Mouse (Mus musculus) limb, embryonic 13.5 days (tissue): ENCODE results near the gene Mfsd5. TPM values are rescaled to one million over a fixed set of nuclear protein-coding genes. Genes with fewer than 3 reads are reported as not detected.

Source experiments
- ATAC-seq: fragments of 200-750 bp; cut with Nextera tagmentation; 2 replicates; pipeline ENCODE4 v1.8.0; 2017; ENCODE audit warnings: low read depth, moderate number of reproducible peaks, moderate TSS enrichment; ENCODE audit not compliant: low FRiP score
- H3K27ac ChIP-seq: fragments of 300-500 bp; sonication (generic); 2 replicates; pipeline ENCODE4 v1.5.1; 2015; ENCODE audit warnings: inconsistent platforms, mild to moderate bottlenecking, moderate library complexity
- H3K27me3 ChIP-seq: fragments of 300-500 bp; sonication (generic); 2 replicates; pipeline ENCODE4 v1.6.1; 2015; ENCODE audit warnings: mild to moderate bottlenecking, inconsistent platforms
- H3K36me3 ChIP-seq: fragments of 300-500 bp; sonication (generic); 2 replicates; pipeline ENCODE4 v1.6.1; 2015; ENCODE audit warnings: inconsistent platforms, mild to moderate bottlenecking, moderate library complexity
- H3K4me1 ChIP-seq: fragments of 300-500 bp; sonication (generic); 2 replicates; pipeline ENCODE4 v1.6.1; 2015; ENCODE audit warnings: inconsistent platforms
- H3K4me2 ChIP-seq: fragments of 300-500 bp; sonication (generic); replicated peaks from 2 replicates; pipeline ENCODE4 v1.6.1; 2015; ENCODE audit warnings: inconsistent platforms, mild to moderate bottlenecking, moderate library complexity
- H3K4me3 ChIP-seq: fragments of 300-500 bp; sonication (generic); 2 replicates; pipeline ENCODE4 v1.5.1; 2015; ENCODE audit warnings: moderate library complexity, mild to moderate bottlenecking, inconsistent platforms
- H3K9ac ChIP-seq: fragments of 300-500 bp; sonication (generic); 2 replicates; pipeline ENCODE4 v1.6.1; 2015; ENCODE audit warnings: mild to moderate bottlenecking, inconsistent platforms
- H3K9me3 ChIP-seq: fragments of 300-500 bp; sonication (generic); 2 replicates; pipeline ENCODE4 v1.6.1; 2016; ENCODE audit warnings: inconsistent platforms
- WGBS: fragments of 180-500 bp; shearing (Covaris S2); methylation state at CpG from one replicate; pipeline ENCODE4 v1.1.7; 2015; 5-methylcytosine and 5-hydroxymethylcytosine counted together
- polyA plus RNA-seq: library from polyadenylated mRNA; unstranded; fragments of >200 nt; fragmentation: Nextera tagmentation; extraction: Ambion mirVana; gene quantifications from 2 replicates; pipeline ENCODE4 v1.2.1, GENCODE M21; 2015

Mfsd5 gene
- polyA plus RNA-seq, 1 experiment from 2014 or later = 65.8 TPM

DNA sequence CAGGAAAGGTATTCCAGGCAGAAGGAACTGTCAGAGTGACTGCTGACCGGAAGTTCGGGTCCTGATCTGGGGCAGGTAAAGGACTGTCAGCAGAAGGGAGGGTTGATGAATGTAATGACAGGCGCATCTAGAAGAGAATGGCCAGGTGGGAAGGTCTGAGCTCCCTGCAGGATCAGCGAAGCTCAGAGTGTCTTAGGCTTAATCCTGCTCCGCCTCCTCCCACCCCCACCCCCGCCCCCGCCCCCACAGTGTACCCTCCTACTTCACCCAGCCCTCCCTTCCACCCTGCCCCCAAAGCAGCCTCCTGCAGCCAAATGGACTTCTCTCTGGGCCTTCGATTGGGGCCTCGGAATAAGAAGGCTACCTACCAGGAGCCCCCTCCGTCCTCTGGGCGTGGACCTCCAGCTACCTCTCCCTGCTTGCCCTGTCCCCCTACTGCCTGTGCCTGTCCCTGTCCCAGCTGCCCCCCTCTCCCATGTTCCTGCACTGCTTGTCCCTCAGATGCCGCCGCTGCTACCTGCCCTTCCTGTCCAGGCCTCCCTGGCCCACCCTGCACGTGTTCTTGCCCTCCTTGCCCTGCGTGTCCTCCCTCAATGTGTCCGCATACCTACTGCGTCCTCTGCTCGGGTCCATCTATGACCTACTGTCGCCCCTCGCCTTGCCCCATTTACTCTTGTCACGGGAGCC is 8.8 kb upstream of the Mfsd5 start, which contains the start of gene Gm9918:
Gene Gm9918 (plus strand): TSS at position 290 of the 687 bp plus-strand sequence.
- Histone ChIP-seq H3K27me3 (no peaks in the 10 kb centered on the region), H3K27ac (no peak within 1 kb of the TSS), H3K4me3 (peak within 1 kb of the TSS; percentile 41), H3K4me2 (peak within 1 kb of the TSS; percentile 71), H3K36me3 (no peaks in the 10 kb centered on the region), H3K9ac (peak within 1 kb of the TSS; percentile 63), H3K4me1 (peaks cover 20% of the 10 kb centered on the region), H3K9me3 (no peaks in the 10 kb centered on the region)
- ATAC-seq = 0 out of 2 replicates have a peak, but pooled peaks have one; percentile 44
- WGBS = 10% methylated on average over 21 of the region's 21 CpGs

DNA sequence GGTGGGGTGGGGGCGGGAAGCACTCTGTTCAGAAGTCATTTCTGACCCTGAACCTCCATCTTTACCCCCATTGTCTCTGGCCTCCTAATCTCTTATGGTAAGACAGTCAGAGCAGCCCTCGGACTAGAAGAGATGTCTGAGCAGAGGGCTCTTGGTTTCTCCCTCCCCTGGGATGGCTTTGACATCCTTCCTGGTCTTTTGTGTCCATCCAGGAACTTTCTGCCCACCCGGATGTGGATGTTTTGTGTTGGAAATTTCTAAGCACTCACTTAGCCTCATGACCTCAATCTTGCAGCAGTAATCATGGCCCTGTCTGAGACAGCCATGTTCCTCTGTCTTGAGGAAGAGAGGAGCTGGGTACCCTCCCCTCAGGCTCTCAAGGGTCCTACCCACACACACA is 7.8 kb upstream of the Mfsd5 start:
- WGBS = 53% methylated on average over 3 of the region's 3 CpGs
- no peak for ATAC-seq
- H3K36me3 ChIP-seq = no peaks in the 10 kb centered on the region
- H3K4me1 ChIP-seq = peaks cover 20% of the 10 kb centered on the region
- H3K9me3 ChIP-seq = no peaks in the 10 kb centered on the region
- peak overlapping the region; percentile 71 for H3K4me2 ChIP-seq
- H3K27me3 ChIP-seq = no peaks in the 10 kb centered on the region
- no peak overlapping the region for H3K27ac ChIP-seq
- H3K4me3 ChIP-seq = peak overlapping the region; percentile 41; the same call in 1 of the 2 replicates
- H3K9ac ChIP-seq = no peak overlapping the region

DNA sequence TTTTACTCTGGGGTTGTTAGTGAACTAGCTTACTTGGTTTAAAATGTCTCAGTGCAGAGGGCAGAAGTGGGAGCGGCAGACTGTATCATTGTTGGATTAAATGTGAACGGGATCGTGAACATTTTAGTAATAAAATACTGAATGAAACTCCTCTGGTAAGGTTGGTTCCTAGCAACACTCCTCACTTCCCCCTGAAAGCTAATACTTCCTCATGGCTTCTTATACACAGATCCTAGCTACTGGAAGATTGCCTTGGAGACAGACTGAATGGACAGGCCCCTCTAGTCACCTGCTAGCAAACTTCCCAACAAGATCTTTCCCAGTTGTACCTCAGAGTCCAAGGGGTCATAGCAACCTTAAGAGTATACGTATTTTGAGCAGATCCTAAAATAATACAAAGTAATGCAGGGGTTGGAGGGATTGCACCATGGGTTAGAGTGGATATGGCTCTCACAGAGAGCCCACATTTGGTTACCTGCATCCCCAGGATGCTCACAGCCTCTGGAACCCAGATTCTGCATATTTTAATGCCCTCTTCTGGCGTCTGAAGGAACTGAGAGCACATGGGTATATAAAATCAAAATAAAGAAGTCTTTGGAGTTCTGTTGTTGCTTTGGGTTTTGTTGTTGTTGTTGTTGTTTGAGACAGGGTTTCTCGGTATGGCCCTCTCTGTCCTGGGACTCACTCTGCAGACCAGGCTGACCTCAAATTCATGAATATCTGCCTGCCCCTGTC is 5.1 kb upstream of the Mfsd5 start:
- Histone ChIP-seq H3K27me3 (no peaks in the 10 kb centered on the region), H3K36me3 (no peaks in the 10 kb centered on the region), H3K27ac (no peak overlapping the region), H3K4me2 (no peak overlapping the region), H3K4me3 (no peak overlapping the region), H3K9ac (no peak overlapping the region), H3K9me3 (no peaks in the 10 kb centered on the region), H3K4me1 (peaks cover 24% of the 10 kb centered on the region)
- no peak for ATAC-seq
- 73% methylated on average over 6 of the region's 6 CpGs for WGBS

DNA sequence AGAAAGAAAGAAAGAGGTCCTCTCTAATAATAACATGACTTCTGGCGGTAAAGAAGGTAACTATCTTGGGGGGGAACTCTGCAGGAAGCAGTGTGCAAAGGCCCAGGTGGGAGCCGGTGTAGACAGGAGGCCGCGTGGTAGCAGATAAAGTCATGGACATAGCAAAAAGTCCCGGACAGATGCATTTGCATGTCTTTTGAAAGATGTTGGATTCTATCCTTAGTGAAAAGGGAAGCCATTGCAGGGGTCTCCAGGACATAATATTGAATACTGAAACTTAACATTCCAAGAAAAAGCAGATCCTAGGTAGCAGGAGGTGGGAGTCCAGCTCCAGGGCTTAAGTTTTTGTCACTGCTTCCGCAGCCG is 545 bp upstream of the Mfsd5 start:
- Histone ChIP-seq H3K27ac (peak overlapping the region; percentile 73), H3K9ac (peak overlapping the region; percentile 78), H3K4me2 (peak overlapping the region; percentile 93), H3K4me1 (peaks cover 21% of the 10 kb centered on the region), H3K4me3 (peak overlapping the region; percentile 67), H3K27me3 (no peaks in the 10 kb centered on the region), H3K36me3 (peaks cover 24% of the 10 kb centered on the region), H3K9me3 (no peaks in the 10 kb centered on the region)
- no peak for ATAC-seq
- WGBS = 38% methylated on average over 7 of the region's 7 CpGs

DNA sequence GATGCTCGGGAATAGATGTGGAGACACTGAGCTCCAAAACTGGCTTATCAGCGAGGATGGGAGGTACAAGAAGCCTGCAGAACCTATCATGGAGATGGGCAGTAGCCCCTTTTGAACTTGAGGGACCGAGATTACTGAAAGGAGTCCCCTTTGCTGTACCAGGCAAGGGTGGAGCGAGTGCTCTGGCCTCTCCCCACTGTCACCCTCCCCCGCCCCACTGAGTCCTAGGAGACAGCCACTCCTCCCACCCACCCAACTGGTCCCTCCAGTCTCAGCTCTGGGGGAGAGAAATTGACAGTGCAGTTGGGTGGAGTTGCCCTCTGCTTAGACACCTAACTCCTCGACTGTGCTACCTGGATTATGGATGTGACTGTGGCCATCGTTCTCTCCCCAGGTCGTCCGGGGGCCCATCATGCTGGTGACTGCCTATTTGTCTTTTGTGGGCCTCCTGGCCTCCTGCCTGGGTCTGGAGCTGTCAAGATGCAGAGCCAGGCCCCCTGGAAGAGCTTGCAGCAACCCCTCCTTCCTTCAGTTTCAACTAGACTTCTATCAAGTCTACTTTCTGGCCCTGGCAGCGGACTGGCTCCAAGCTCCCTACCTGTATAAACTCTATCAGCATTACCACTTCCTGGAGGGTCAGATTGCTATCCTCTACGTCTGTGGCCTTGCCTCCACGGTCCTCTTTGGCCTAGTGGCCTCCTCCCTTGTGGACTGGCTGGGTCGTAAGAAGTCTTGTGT is 698 bp downstream of the Mfsd5 start:
- WGBS = 22% methylated on average over 13 of the region's 13 CpGs
- ATAC-seq = peak; percentile 5; the same call in 1 of the 2 replicates

DNA sequence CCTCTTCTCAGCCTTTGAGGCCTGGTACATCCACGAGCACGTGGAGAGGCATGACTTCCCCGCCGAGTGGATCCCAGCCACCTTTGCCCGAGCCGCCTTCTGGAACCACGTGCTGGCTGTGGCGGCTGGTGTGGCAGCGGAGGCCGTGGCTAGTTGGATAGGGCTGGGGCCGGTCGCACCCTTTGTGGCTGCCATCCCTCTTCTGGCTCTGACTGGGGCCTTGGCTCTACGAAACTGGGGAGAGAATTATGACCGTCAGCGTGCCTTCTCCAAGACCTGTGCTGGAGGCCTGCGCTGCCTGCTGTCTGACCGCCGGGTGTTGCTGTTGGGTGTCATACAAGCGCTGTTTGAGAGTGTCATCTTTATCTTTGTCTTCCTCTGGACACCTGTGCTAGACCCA is 1.4 kb downstream of the Mfsd5 start:
- no peaks in the 10 kb centered on the region for H3K27me3 ChIP-seq
- H3K4me1 ChIP-seq = peaks cover 21% of the 10 kb centered on the region
- peak overlapping the region; percentile 67 for H3K4me3 ChIP-seq
- no peak for ATAC-seq
- H3K27ac ChIP-seq = no peak overlapping the region
- 0 out of 2 replicates have a peak overlapping the region, but pooled peaks have one; percentile 78 for H3K9ac ChIP-seq
- peaks cover 24% of the 10 kb centered on the region for H3K36me3 ChIP-seq
- WGBS = 94% methylated on average over 19 of the region's 19 CpGs
- H3K9me3 ChIP-seq = no peaks in the 10 kb centered on the region
- peak overlapping the region; percentile 93 for H3K4me2 ChIP-seq

More for the DNA sequence above, 698 bp downstream of the Mfsd5 start:
- Histone ChIP-seq H3K27ac (peak overlapping the region; percentile 73), H3K4me2 (peak overlapping the region; percentile 93), H3K36me3 (peaks cover 24% of the 10 kb centered on the region), H3K27me3 (no peaks in the 10 kb centered on the region), H3K4me3 (peak overlapping the region; percentile 67), H3K9ac (peak overlapping the region; percentile 78), H3K4me1 (peaks cover 21% of the 10 kb centered on the region), H3K9me3 (no peaks in the 10 kb centered on the region)

DNA sequence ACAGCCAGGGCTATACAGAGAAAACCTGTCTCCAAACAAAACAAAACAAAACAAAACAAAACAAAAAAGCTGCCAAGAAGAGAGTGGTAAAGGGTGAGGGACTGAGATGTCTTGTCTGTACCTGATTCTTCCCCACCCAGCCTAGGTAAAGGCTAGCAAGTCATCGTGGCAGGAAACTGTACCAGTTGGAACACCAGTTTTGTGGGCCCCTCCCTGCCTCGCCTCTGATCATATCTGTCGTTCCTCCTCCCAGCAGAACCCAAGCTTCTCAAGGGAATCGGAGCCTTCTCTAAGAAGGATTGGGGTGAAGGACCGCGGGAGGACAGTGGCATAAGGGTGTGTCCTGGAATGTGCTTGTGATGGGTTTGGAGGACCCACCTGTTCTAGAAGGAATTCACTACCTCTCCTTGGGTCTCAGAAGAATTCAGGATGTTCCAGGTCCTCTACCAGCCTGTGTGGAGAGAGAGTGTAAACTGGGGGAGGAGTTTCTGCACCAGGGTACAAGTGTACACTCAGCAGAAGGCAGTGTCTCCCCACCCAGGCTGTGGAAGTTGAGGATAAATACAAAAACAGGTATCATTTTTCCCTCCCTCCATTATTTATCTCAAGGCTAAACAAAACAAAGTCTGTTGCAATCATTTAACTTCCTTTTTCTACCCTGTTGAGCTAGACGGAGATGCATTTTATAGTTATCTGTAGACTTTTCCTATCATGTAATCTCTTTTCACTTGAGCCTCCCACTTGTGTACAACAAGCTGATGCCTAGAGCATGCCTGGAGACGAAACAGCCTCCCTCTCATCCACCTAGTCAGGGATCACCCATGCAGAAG is 3.4 kb downstream of the Mfsd5 start:
- ATAC-seq = no peak
- H3K36me3 ChIP-seq = peaks cover 24% of the 10 kb centered on the region
- H3K9me3 ChIP-seq = no peaks in the 10 kb centered on the region
- peaks cover 21% of the 10 kb centered on the region for H3K4me1 ChIP-seq
- H3K27me3 ChIP-seq = no peaks in the 10 kb centered on the region
- WGBS = 84% methylated on average over 8 of the region's 8 CpGs
- H3K9ac ChIP-seq = no peak overlapping the region
- no peak overlapping the region for H3K4me2 ChIP-seq
- H3K4me3 ChIP-seq = no peak overlapping the region
- H3K27ac ChIP-seq = no peak overlapping the region

DNA sequence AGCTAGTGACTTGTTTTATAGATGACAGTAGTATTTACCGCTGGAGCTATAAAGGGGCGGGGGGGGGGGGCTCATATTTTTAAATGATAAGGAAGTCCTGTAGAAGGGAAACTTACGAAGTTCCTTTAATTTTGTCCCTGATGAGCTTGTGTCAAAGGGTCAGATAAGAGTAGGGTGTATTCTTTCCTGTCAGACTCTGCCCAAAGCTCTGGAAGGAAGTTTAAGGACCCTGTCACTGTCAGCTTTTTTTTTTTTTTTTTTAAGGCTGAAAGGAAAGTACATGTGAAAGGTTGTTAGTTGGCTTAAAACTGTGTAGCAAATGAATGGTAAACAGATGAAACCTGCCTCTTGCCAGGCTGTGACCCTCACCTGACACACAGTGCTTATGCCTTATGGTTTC is 4.4 kb downstream of the Mfsd5 start:
- Histone ChIP-seq H3K4me2 (no peak overlapping the region), H3K4me3 (no peak overlapping the region), H3K4me1 (peaks cover 20% of the 10 kb centered on the region), H3K9ac (no peak overlapping the region; the same call in 1 of the 2 replicates), H3K27me3 (no peaks in the 10 kb centered on the region), H3K27ac (no peak overlapping the region), H3K36me3 (peaks cover 24% of the 10 kb centered on the region), H3K9me3 (no peaks in the 10 kb centered on the region)
- ATAC-seq = no peak
- WGBS = 75% methylated on average over 3 of the region's 3 CpGs

DNA sequence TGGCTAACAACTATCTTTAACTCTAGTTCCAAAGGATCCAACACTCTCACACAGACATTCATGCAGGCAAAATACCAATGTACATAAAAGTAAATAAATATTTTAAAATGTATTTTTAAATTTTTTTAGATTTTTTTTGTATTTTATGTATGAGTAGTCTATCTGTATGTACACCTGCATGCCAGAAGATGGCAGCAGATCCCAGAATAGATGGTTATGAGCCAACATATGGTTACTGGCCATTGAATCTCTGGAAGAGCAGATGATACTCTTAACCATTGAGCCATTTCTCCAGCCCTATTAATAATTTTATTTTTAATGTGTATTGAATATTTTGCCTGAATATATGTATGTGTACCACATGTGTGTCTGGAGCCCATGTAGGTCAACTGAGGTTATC is 8.1 kb downstream of the Mfsd5 start:
- Histone ChIP-seq H3K36me3 (peaks cover 4% of the 10 kb centered on the region), H3K9me3 (no peaks in the 10 kb centered on the region), H3K27ac (no peak overlapping the region), H3K9ac (no peak overlapping the region), H3K4me3 (no peak overlapping the region), H3K4me2 (no peak overlapping the region), H3K4me1 (no peaks in the 10 kb centered on the region), H3K27me3 (no peaks in the 10 kb centered on the region)
- ATAC-seq = no peak

DNA sequence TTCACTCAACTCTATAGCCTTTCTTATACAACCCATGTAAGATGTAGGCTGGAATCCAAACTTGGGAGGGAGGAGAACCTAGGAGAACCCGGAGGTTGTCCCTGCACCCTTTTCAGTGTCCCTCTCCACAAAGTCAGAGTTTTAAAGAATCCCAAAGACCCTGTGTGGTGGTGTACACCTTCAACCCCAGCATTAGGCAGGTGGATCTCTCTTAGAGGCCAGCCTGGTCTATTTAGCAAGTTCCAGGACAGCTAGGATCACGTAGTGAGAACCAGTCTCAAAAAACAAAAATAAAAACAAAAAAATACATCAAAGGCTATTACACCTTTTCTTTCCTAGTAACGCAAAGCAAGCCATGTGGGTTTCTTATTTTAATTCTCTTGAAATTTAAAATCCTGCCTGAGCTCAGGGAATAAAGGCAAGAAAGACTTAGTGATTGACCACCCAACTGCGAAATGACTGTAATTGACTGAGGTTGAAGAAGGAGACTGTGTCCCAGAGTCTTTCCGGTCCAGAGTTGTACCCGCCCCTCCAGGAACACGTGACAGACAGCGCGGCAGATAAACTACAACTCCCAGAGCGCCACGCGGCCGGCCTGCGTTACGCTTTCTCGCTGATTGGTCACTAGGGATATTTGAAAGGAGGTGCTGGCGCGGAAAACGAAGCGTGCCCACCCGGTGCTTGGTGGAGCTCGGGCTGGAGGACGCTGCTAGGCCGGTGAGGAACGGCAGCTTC is 16.5 kb downstream of the Mfsd5 start, which contains the start of gene Espl1:
Gene Espl1 (plus strand): TSS at position 634 of the 735 bp plus-strand sequence.
- ATAC-seq = peak; percentile 99
- Histone ChIP-seq H3K4me2 (peak within 1 kb of the TSS; percentile 89), H3K9me3 (no peaks in the 10 kb centered on the region), H3K36me3 (peaks cover 27% of the 10 kb centered on the region), H3K9ac (peak within 1 kb of the TSS; percentile 68), H3K4me3 (peak within 1 kb of the TSS; percentile 71), H3K27ac (no peak within 1 kb of the TSS), H3K27me3 (no peaks in the 10 kb centered on the region), H3K4me1 (peaks cover 6% of the 10 kb centered on the region)
- 8% methylated on average over 25 of the region's 25 CpGs for WGBS
